Mouse (Mus musculus): Measurements from ENCODE around the gene Nhsl1. TPM values are rescaled to one million over a fixed set of nuclear protein-coding genes. Genes with fewer than 3 reads are reported as not detected.
"Not testable (repeated sequence)": the region's sequence is repeated elsewhere in the genome, so short reads cannot be mapped to it uniquely, and the experiment has no call there.

The Nhsl1 gene
- total RNA-seq, 2 experiments from 2014 or later, result 4.4 to 5.7 TPM

DNA sequence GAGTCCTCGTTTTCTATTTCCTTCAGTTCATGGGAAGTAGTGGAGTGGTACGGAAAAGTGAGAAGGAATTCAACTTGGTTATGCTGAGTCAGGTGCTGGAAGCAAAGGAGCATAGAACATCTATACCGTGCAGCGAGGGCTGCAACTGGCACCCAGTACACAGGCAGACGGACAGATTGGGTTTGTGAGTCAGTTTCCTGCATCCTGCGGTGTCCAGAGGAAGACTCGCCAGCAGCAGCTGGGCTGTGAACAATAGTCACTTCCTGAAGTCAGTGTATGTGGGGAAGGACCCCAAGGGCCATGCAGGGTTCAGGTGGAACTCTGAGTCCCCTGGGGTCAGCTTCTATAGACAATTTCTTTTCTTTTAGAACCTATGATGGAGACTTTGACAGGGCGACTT is 111.4 kb downstream of the Nhsl1 start:
- intact Hi-C loops (cut with DNase I), result no loop called here
- DNase-seq, result no peak

DNA sequence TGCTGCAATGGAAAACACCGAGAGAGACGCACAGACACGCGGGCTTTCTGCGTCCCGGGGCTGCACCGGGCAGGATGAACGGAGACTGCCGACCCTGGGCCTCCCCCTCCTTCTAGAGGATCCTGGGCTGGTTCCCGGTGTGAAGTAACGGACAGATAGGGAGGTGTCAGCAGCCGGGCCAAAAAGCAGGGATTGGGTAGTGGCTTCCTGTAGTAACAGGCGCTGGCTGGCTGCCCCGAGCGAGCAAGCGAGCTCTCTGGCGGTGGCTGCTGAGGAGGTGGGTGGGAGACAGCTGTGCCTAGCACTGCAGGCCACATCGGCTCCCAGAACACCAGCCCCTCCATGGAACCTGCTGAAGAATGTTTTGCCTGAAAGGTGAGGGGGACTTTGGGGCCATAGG is 112.2 kb downstream of the Nhsl1 start:
- intact Hi-C loops (cut with DNase I), result no loop called here
- peak; percentile 75 to 84 for DNase-seq

DNA sequence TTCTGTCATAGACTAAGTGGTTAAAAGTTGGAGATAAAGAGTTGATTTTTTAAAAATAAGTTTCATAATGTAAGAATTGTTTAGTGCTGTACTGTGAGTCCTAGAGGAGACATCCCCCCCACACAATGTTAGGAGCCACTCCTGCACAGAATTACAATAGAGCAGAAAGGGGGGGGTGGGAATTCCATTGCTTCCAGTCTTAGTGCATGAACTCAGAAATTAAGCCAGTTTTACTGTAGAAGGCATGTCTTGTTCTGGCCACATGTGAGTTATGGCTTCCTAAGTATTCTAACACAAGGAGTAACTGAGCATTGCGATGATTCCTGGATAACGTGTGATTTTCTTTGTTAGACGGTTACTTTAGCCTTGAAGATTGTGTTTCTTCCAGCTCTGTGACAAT is 112.8 kb downstream of the Nhsl1 start:
- DNase-seq, result no peak
- intact Hi-C loops (cut with DNase I), result no loop called here

DNA sequence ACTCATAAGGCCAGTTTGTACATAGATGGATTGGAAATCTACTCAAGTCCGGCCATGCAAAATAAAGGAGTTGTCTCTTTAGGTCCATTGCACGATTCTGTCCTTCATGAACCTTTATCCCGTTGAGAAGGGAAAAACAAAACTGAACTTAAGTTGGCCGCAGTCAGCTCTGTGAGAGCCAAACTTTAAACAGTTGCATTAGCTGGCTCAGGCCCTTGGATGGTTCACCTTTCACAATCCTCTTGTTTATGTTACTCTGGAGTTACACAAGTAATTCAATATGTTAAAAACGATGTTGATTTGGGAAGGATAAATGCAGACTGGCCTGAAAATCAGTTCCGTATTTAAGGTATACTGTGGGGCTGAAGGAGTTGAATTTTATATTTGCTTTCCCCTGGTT is 116.7 kb downstream of the Nhsl1 start:
- intact Hi-C loops (cut with DNase I), result no loop called here
- no peak for DNase-seq

DNA sequence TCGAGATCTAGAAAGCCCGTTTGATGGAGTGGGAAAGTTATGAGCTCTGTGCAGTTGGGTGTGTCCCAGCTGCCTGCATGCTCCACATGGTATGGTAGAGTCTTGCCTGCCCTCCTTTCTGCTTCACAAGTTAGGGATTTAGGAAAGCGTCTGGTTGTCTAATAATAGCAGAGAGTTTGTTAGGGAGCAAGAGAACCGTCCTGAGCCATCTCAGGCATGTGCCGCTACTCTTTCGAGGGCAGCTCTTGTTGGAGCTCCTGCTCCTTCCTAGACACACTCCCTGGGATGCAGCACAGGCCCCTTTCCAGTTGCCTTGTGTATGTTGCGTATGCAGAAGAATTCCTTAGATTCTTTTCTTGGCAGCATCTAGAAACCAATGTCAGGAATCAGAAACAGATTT is 117.2 kb downstream of the Nhsl1 start:
- no peak for DNase-seq
- intact Hi-C loops (cut with DNase I), result no loop called here

DNA sequence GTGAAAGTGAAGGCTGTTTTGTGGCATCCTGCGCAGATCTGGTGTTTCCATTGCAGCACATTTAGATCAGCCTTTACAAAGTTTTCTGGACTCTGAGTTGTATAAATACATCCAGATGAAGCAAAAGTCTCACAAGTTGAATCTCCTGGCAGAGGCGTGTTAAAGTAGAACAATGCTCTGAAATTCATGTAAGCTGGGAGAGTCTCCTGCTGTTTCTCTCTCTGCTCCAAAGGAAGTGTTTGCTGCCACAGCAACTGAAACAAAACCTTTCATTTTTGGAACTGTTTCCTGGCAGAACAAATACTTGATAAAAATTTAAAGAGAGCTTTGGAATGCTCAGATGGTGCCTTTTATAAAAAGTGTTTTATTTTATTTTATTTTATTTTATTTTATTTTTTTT is 118.8 kb downstream of the Nhsl1 start:
- no peak for DNase-seq
- intact Hi-C loops (cut with DNase I), result no loop called here

DNA sequence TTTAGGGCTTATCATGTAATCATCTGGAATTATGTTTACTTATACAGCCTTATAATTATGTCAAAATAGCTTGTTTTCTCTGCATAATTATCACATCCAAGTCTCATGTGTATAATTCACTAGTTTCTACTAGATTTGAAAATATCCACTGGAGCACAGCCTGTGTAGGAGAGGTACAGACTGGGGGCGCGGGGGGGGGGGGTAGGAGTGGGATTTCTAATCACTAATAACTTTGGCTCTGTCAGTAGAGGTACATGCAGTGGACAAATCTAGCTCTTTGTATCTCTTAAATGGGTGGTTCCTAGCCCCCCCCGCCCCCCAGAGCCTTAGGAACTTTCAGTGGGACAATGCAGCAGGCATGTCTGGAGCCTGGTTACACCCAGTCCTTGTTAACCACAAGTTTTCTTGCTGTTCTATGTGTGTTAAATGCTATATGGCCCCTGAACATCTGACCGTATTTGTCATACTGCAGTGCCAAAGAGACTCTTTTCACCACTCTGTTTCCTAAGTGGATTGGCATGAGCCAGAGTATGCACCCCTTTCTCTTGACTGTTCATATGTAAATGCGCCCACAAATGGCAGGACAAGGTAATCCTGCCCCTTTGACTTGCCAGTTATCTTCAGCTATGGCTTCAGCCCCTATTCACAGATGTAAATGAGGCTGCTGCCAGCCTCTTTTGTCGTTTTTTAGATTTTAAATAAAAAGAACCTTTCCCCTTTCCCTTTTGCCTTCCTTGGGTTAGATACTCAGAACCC is 127.0 kb downstream of the Nhsl1 start:
- intact Hi-C loops (cut with DNase I), result no loop called here
- no peak for DNase-seq

DNA sequence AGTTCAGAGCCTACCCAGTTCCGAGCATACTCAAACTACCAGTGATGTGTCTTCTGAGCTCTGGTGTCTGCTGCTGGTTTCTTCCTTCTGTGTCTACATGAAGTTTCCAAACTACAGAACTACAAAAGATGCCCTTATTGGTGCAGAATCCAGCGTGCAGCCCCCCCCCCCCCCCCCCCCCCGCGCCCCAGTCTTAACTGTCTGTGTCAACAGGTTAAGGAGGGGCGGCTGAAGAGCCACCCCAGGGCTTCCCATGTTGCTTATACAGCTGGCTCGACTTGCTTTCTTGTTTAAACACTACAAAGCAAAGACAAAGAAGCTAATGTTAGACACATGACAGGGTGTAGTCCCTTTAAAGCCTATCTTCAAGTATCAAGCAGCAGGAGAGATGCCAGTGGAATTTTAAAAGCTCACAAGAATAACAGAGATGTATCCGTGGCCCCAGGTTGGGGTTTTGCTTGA is 127.6 kb downstream of the Nhsl1 start:
- intact Hi-C loops (cut with DNase I), result no loop called here
- no peak for DNase-seq

DNA sequence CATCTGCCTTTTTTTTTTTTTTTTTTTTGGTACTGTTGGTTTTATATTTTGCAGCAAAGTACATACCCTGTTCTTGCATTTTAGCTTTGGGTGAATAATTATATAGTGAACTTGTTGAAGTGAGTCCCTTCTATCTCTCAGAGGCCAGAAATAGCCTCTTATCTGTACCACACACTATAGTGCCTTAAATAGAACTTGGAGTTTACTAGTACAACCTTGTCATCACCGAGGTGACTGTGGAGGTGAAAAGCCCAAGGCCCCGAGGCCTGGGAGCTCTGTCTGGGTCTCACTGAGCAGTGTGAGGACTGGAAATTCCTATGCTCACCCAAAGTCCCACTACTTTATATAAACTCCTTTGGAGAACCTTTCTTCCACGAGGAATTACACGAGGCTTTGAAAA is 128.5 kb downstream of the Nhsl1 start:
- intact Hi-C loops (cut with DNase I), result no loop called here
- DNase-seq, result no peak

DNA sequence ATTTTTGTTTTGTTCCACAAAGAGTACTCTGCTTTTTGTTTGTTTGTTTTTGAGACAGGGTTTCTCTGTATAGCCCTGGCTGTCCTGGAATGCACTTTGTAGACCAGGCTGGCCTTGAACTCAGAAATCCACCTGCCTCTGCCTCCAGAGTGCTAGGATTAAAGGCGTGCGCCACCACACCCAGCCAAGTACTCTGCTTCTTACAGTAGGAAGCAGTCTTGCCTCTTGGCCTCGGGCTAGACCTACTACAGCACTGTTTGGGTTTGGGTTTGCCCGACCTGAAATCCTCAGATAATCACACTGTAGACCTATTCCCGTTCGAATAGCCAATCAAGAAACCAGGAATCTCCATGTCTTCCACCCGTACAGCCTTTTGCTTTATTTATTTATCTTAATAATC is 130.1 kb downstream of the Nhsl1 start:
- intact Hi-C loops (cut with DNase I), result not testable (repeated sequence)

DNA sequence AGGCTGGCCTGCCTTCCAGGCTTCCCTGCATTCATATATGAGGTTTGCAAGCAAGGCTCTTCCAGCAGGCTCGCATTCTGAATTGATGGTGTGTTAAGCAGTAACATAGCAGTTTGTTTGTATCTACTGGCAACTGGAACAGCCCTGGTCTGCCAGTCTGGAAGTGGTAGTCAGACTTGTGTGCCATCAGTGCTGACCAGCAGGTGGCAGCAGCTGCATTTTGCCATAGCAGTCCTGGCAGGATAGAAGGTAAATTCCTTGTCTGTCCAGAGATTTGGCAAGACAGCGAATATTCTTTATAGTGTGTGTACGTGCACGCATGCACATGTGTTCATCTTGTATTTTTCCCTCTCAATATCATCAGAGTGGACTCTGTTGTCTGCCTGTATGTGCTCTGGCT is 134.6 kb downstream of the Nhsl1 start:
- intact Hi-C loops (cut with DNase I), result loop anchor here (1.0 to 5.0 kb wide), 2 partner anchors 61 to 74 kb away; no protein-coding TSS in a partner anchor
- peak; percentile 63 to 69 for DNase-seq

More for the DNA sequence above, 130.1 kb downstream of the Nhsl1 start:
- not testable (repeated sequence) for DNase-seq

DNA sequence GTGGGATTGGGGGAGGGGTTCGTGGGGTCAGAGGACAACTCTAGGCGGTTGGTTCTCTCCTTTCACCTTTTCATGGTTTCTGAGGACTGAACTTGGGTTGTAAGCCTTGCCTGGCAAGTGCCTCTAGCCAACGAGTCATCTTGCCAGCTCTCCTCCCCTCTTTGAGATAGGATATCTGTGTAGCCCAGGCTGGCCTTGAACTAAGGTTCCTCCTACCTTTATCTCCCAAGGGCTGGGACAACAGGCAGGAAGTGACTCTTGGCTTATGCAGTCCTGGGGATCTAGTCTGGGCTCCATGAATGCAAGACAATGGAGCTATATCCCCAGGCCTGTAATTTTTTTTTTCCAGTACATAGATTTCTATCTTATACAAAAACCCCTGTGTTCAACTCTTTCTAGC is 135.4 kb downstream of the Nhsl1 start:
- no peak for DNase-seq
- intact Hi-C loops (cut with DNase I), result loop anchor here (5.0 kb wide), 1 partner anchor 62 kb away; no protein-coding TSS in a partner anchor

DNA sequence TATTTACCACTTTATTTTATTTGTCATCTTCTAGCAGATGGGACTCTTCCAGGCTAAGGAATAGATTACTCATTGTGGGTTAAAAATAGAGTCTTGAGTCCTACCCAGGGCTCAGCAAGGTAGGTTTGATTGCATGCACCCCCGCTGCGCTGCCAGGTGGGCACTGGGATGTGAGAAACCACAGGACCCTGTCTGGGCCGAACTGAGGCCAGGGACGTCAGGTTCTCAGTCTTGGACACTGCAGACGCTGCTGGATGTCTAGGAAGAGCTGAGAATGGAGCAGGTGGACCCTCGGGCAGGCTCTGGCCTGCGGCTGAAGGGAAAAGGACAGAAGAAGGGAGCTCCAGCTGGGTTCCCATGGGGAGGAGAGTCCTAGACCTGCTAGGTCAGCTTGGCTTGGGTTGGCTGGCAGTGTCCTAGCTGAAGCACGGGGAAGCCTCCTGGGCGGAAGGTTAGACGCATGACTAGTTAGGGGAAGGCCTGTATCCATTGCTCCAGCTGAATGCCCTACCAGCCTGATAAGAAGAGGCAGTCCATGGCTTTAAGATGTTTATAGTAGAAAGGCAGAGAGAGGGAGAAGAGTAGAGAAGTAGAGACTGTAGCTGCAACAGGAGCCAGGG is 136.6 kb downstream of the Nhsl1 start:
- DNase-seq, result no peak
- intact Hi-C loops (cut with DNase I), result no loop called here

DNA sequence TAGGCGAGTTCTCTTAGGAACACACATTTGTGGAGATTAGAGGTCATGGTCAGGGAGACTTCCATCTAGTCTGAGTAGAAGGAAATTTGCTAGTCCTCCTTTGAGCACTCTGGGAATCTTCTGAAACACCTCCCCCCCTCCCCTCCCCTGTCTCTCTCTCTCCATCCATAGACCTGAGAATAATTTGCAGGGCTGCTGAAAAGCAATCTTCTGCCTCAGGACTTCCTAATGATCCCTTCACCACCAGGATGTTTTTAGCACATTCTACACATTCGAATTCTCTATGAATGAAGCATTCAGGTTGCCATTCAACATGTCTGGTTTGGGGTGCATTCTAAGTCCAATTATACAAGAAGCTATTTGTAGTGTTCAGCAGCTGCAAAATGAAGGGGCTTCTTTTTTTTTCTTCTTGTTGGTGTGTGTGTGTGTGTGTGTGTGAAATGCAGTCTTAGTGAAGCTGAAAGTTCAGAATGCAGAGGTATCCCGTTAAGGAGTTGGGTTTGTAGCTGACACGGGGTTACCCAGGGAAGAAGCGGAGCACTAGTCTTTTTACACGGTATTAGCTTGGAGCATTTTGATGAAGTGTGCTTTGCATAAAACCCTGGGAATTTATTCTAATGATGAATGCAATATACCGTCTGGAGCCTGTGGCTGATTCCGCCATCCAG is 139.2 kb downstream of the Nhsl1 start:
- intact Hi-C loops (cut with DNase I), result no loop called here

DNA sequence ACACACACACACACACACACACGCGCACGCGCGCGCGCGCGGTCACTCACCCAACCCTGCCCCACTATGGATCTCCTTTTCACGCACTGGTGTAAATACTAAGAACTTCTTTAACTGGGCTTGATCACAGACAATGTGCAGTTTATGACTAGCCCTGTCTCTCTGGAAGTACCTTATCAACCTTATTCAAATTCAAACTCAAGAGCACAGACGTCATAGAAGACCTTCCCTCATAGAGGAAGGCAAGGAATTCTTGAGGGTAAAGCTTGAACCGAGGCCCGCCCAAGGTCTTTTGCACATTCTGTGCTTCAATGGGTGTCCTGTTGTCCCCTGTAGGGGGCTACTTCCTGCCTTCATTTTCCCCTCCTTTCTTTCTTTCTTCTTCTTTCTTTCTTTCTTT is 142.6 kb downstream of the Nhsl1 start:
- intact Hi-C loops (cut with DNase I), result no loop called here
- no peak for DNase-seq

More for the DNA sequence above, 139.2 kb downstream of the Nhsl1 start:
- DNase-seq, result no peak

DNA sequence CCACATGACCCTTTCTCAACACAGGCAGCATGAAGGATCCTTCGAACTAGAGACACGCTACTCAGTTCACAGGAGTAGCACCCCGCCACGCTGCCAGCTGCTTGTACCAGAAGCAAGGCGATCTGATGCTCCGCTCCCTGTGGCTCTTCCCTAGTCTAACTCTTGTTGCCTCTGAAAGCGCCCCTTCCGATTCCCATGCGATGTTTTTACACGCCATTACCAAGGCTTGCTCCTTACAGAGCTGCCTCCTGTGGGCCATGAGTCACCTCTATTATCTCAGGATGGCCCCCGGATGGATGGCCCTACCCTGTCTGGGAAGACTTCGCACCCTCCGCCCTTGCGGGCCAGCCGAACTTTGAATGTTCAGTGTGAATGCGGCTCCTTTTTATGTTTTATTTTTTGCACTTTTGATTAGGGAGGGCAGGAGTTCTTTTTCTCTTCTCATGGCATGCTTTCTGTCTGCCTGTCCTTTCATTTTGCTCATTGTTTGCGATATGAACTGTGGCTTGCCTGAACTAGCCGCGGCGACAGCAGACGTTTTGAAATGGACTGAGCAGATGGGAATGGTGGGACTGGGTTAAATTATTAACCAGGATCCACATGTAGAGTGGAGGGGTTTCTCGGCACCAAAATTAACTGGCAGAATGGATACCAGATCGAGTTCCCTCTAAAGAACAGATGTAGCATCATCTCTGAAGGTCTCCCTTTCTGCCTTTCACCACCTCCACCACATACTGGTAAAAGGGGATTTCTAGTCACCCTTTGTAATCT is 144.5 kb downstream of the Nhsl1 start:
- intact Hi-C loops (cut with DNase I), result no loop called here
- DNase-seq, result no peak

DNA sequence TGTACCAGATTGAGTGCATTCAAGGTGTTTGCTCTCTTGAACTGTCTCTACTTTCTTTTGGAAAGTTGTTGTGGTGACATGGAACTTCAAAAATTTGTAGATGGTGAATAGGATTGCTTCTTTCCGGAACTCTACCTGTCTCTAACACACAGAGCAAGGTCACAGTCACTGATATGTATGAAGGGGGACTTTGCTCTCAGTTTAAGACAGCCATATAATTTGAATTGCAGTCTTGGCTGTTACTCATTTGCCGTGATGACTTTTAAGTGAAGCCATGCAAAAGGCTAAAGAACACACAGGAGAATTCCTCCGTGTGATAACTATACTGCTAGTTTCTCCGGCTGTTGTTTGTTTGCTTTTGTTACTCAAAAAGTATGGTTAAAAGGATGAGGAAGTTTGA is 149.6 kb downstream of the Nhsl1 start:
- DNase-seq, result no peak
- intact Hi-C loops (cut with DNase I), result no loop called here

DNA sequence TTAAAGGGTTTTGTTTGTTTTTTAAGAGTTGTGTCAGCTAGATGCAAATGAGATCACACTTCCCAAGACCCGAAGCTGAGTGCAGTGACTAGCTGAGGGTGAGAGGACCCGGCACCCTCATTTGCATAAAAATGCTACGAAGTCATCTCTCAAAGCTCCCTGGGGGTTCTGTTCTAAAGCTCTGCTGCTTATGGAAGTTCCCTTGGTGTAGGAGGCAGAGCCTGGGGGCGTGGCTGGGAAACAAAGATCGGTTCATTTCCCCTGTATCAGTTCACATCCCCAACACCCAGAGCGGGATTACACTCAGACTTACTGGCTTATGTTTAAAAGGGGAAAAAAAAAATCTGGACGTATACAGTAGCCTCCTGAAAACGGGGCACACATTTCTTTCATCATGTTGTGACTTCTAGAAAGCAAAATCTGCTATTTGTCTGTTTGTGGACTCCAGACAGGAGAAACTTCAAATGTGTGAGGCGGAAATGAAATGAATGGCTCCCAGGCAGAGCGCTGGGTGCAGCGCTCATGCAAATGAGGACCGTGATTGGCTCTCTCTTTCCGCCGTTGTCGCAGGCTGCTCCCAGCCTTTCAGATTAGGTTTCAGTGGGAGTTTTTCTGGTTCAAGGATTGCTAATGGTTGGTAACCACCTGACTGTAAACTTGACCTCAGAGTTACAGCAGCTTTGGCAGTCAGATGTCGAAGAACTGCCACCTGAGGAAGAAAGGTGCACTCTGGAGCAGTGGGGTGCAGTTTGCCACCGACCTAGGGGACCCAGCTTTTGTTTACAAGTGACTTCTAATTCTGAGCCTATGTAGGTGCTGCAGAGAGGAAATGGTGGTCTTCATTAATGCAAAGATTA is 150.7 kb downstream of the Nhsl1 start:
- intact Hi-C loops (cut with DNase I), result no loop called here
- DNase-seq, result no peak

DNA sequence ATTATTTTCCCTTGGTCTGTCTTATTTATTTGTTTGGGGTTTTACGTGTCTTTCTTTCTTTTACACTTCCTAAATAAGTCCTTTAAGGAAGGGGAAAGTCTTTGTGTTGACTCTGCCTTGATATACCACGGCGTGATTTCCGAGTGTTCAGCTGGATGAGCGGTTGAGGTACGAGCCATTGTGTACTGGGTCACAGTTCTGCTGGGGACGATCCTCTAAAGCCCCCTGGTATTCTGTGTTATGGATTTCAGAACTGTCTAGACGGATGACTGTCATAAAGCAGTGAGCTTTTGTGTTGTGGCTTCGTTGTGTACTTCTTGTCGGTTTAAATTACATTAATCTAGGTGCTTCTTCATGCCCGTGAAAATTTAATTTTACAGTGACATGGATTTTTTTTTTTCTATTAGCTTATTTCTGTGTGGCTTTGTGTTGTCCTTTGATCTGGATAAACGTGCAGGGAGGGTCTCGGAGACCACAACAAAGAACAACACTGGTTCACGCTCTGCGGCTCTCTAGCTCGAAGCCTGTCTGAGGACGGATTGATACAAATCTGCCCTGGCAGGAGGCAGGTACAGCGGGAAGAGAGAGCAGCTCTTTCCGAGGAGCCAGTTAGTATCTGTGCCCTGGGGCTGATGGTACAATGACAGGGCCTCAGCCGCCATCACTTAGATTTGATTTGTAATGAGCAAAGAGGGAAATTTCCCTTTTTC is 151.7 kb downstream of the Nhsl1 start:
- no peak for DNase-seq

More for the DNA sequence above, 151.7 kb downstream of the Nhsl1 start:
- intact Hi-C loops (cut with DNase I), result no loop called here

Data from gastrocnemius, postnatal 36 days (tissue).